Mouse (Mus musculus) CH12.LX (cell line): ENCODE measurements around the gene Trpm5. TPM values are rescaled to one million over a fixed set of nuclear protein-coding genes. Genes with fewer than 3 reads are reported as not detected.

Experiments used
- DNase-seq: peaks from one replicate; pipeline ENCODE4 v3.0.0-alpha.2; 2013; ENCODE audit errors: extremely low read depth
- H3K27ac ChIP-seq: 2 replicates; pipeline ENCODE4 v1.5.1; 2012; ENCODE audit warnings: low read depth, mild to moderate bottlenecking, control low read depth, moderate library complexity; ENCODE audit not compliant: insufficient read depth
- H3K27me3 ChIP-seq: replicated peaks from 2 replicates; pipeline ENCODE3; 2012; ENCODE audit warnings: inconsistent platforms
- H3K36me3 ChIP-seq, 2 experiments: replicated peaks in 1 of 2; 2 replicates each; pipeline versions ENCODE3 to v1.6.1; 2012; ENCODE audit warnings: inconsistent platforms in 1 of 2, low read length in 1 of 2, mild to moderate bottlenecking in 1 of 2, mixed read lengths in 1 of 2, moderate library complexity in 1 of 2; ENCODE audit not compliant: control insufficient read depth in 1 of 2, insufficient read depth in 1 of 2
- H3K4me1 ChIP-seq, 2 experiments: 2 replicates each; pipeline ENCODE4 v1.6.1; 2012; ENCODE audit warnings: inconsistent platforms in 1 of 2, moderate library complexity in 1 of 2; ENCODE audit not compliant: insufficient read depth in 2 of 2, control insufficient read depth in 1 of 2
- H3K4me2 ChIP-seq: 2 replicates; pipeline ENCODE4 v1.6.1; 2012; ENCODE audit warnings: low read depth, mild to moderate bottlenecking, control low read depth; ENCODE audit not compliant: poor library complexity, insufficient read depth, severe bottlenecking
- H3K4me3 ChIP-seq, 3 experiments: fragments of 150-350 bp in 1 of 3; sonication (generic) in 1 of 3; replicated peaks in 1 of 3; 2 replicates each; pipeline versions ENCODE3 to v1.5.1; 2011 to 2012; ENCODE audit warnings: low read depth in 2 of 3, low read length in 2 of 3, mild to moderate bottlenecking in 2 of 3, moderate library complexity in 2 of 3, control low read depth in 1 of 3, improper control_type of control experiment in 1 of 3, inconsistent platforms in 1 of 3, mixed read lengths in 1 of 3; ENCODE audit not compliant: poor library complexity in 1 of 3
- H3K79me2 ChIP-seq: replicated peaks from 2 replicates; pipeline ENCODE4 v1.6.1; 2012; ENCODE audit warnings: mild to moderate bottlenecking, moderate library complexity; ENCODE audit not compliant: control insufficient read depth, poor library complexity, insufficient read depth, severe bottlenecking; ENCODE audit errors: extremely low read depth
- H3K9ac ChIP-seq: 2 replicates; pipeline ENCODE4 v1.6.1; 2012; ENCODE audit warnings: low read depth, mild to moderate bottlenecking, control low read depth, moderate library complexity; ENCODE audit not compliant: insufficient read depth
- H3K9me3 ChIP-seq: replicated peaks from 2 replicates; pipeline ENCODE3; 2012; ENCODE audit warnings: low read length, inconsistent platforms, mixed read lengths
- CHD2 ChIP-seq: IDR thresholded peaks from 2 replicates; pipeline ENCODE4 v1.6.1; 2011; ENCODE audit warnings: low read length, improper control_type of control experiment
- CTCF ChIP-seq, 2 experiments: IDR thresholded peaks in 1 of 2; conservative IDR thresholded peaks in 1 of 2; 2 replicates each; pipeline ENCODE4 v1.5.1; 2011 to 2012; ENCODE audit warnings: low read depth in 2 of 2, low read length in 2 of 2, improper control_type of control experiment in 1 of 2, inconsistent platforms in 1 of 2, mild to moderate bottlenecking in 1 of 2, moderate library complexity in 1 of 2
- E2F4 ChIP-seq: IDR thresholded peaks from 2 replicates; pipeline ENCODE4 v1.6.1; 2011; ENCODE audit warnings: low read depth, low read length, improper control_type of control experiment; ENCODE audit not compliant: insufficient replicate concordance
- ELF1 ChIP-seq: IDR thresholded peaks from 2 replicates; pipeline ENCODE4 v1.6.1; 2014; ENCODE audit warnings: low read depth, mild to moderate bottlenecking, inconsistent platforms, low read length, improper control_type of control experiment
- EP300 ChIP-seq: IDR thresholded peaks from 2 replicates; pipeline ENCODE4 v1.6.1; 2011; ENCODE audit warnings: low read length, improper control_type of control experiment
- GABPA ChIP-seq: IDR thresholded peaks from 2 replicates; pipeline ENCODE4 v1.6.1; 2012; ENCODE audit warnings: low read depth, low read length, improper control_type of control experiment, inconsistent platforms; ENCODE audit not compliant: insufficient replicate concordance
- HCFC1 ChIP-seq: IDR thresholded peaks from 2 replicates; pipeline ENCODE4 v1.6.1; 2012; ENCODE audit warnings: low read depth, mild to moderate bottlenecking, inconsistent platforms, low read length, improper control_type of control experiment
- IRF4 ChIP-seq: IDR thresholded peaks from 2 replicates; pipeline ENCODE4 v1.6.1; 2014; ENCODE audit warnings: low read depth, mild to moderate bottlenecking, inconsistent platforms, low read length, improper control_type of control experiment
- JUN ChIP-seq: IDR thresholded peaks from 2 replicates; pipeline ENCODE4 v1.6.1; 2011; ENCODE audit warnings: low read depth, mild to moderate bottlenecking, low read length, improper control_type of control experiment, moderate library complexity; ENCODE audit not compliant: insufficient read depth
- MAX ChIP-seq: IDR thresholded peaks from 2 replicates; pipeline ENCODE4 v1.6.1; 2011; ENCODE audit warnings: low read length, improper control_type of control experiment
- MYC ChIP-seq: IDR thresholded peaks from 2 replicates; pipeline ENCODE4 v1.6.1; 2011; ENCODE audit warnings: low read depth, mild to moderate bottlenecking, improper control_type of control experiment, low read length
- NRF1 ChIP-seq: IDR thresholded peaks from 2 replicates; pipeline ENCODE4 v1.6.1; 2014; ENCODE audit warnings: low read depth, mild to moderate bottlenecking, inconsistent platforms, low read length, improper control_type of control experiment, moderate library complexity
- PAX5 ChIP-seq: IDR thresholded peaks from 2 replicates; pipeline ENCODE4 v1.6.1; 2012; ENCODE audit warnings: low read length, inconsistent platforms, mixed read lengths
- POLR2A ChIP-seq: IDR thresholded peaks from 2 replicates; pipeline ENCODE4 v1.6.1; 2011; ENCODE audit warnings: low read depth, mild to moderate bottlenecking, improper control_type of control experiment, low read length
- POLR2AphosphoS2 ChIP-seq: IDR thresholded peaks from 2 replicates; pipeline ENCODE4 v1.6.1; 2011; ENCODE audit warnings: low read depth, low read length, improper control_type of control experiment
- RCOR1 ChIP-seq: conservative IDR thresholded peaks from 2 replicates; pipeline ENCODE4 v1.6.1; 2012; ENCODE audit warnings: low read depth, mild to moderate bottlenecking, inconsistent platforms, low read length, improper control_type of control experiment
- SIN3A ChIP-seq: IDR thresholded peaks from 2 replicates; pipeline ENCODE4 v1.6.1; 2012; ENCODE audit warnings: low read length, improper control_type of control experiment, inconsistent platforms
- SMC3 ChIP-seq: IDR thresholded peaks from 2 replicates; pipeline ENCODE4 v1.6.1; 2011; ENCODE audit warnings: low read depth, low read length, improper control_type of control experiment
- TBP ChIP-seq: conservative IDR thresholded peaks from 2 replicates; pipeline ENCODE4 v1.6.1; 2011; ENCODE audit warnings: low read depth, low read length, improper control_type of control experiment
- UBTF ChIP-seq: IDR thresholded peaks from 2 replicates; pipeline ENCODE4 v1.6.1; 2012; ENCODE audit warnings: low read depth, mild to moderate bottlenecking, inconsistent platforms, low read length, improper control_type of control experiment, moderate library complexity
- USF1 ChIP-seq: IDR thresholded peaks from 2 replicates; pipeline ENCODE4 v1.6.1; 2014; ENCODE audit warnings: low read depth, mild to moderate bottlenecking, inconsistent platforms, low read length, improper control_type of control experiment
- USF2 ChIP-seq: conservative IDR thresholded peaks from 2 replicates; pipeline ENCODE4 v1.6.1; 2011; ENCODE audit warnings: low read depth, low read length, improper control_type of control experiment
- ZC3H11A ChIP-seq: IDR thresholded peaks from 2 replicates; pipeline ENCODE4 v1.6.1; 2012; ENCODE audit warnings: low read depth, mild to moderate bottlenecking, inconsistent platforms, low read length, improper control_type of control experiment
- ZMIZ1 ChIP-seq: IDR thresholded peaks from 2 replicates; pipeline ENCODE4 v1.6.1; 2012; ENCODE audit warnings: low read depth, mild to moderate bottlenecking, inconsistent platforms, low read length, improper control_type of control experiment
- ZNF384 ChIP-seq: IDR thresholded peaks from 2 replicates; pipeline ENCODE4 v1.6.1; 2012; ENCODE audit warnings: low read depth, low read length, improper control_type of control experiment, inconsistent platforms
- dilution Hi-C: fragments of 300-500 bp; cut with MboI; formaldehyde crosslinking; loops from 2 replicates; pipeline ENCODE4 v1.14.3; 2020; ENCODE audit warnings: low sequenced_read_pairs; ENCODE audit not compliant: extremely low pct_unique_long_range_greater_than_20kb, extremely low pct_ligation_motif_present
- in situ Hi-C: fragments of 300-500 bp; cut with MboI; formaldehyde crosslinking; loops from 3 replicates; pipeline ENCODE4 v1.14.3; 2019; ENCODE audit warnings: low sequenced_read_pairs, low pct_ligation_motif_present, low pct_unique_long_range_greater_than_20kb, mixed read lengths
- polyA plus RNA-seq: library from polyadenylated mRNA; unstranded; fragments of >175 nt; gene quantifications from 2 replicates; pipeline ENCODE4 v1.2.1, GENCODE M21; 2012; ENCODE audit warnings: low read depth; ENCODE audit not compliant: insufficient read length
- total RNA-seq, 2 experiments: library from RNA; depleted of rRNA; stranded (reverse); fragments of 300-350 nt in 1 of 2; fragments of >200 nt in 1 of 2; gene quantifications; 2 replicates each; pipeline ENCODE4 v1.2.3; 2012 to 2014

Gene Trpm5
- total and polyA plus RNA-seq, 3 experiments, result 1.1 to 3.0 (median 1.5) TPM

DNA sequence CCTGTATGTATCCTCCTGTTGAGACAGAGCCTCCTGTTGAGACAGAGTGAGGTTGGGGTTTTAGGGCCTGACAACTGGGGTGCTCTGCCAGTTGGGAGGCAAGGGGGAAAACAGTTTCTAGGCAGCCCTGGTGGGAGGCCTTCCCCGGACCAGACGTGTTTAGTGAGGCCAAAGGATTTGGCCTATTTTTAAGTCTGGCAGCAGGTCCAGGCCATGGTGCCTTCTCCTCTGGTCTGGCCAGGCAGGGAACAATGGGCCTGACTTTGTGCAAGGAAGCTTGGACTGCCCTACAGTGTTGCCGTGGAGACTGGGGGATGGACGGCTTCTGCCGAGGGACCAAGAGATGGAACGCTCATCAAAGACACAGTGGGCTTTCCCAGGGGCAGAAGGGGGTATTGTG is 30.2 kb downstream of the Trpm5 start:
- dilution Hi-C loops, result no loop called here
- peaks cover 76 to 94% of the 10 kb centered on the region in 2 experiments for H3K36me3 ChIP-seq
- in situ Hi-C loops, result no loop called here

GRCm38 (mm10) chr7:143062704-143063103 is 31.7 kb downstream of the Trpm5 start:
- DNase-seq, result no peak
- no peak overlapping the region for H3K27ac ChIP-seq
- no peak for TF ChIP-seq RCOR1
- TF ChIP-seq HCFC1, result no peak
- no peak for TF ChIP-seq MAX
- no peak for TF ChIP-seq USF1
- TF ChIP-seq IRF4, result no peak
- no peak for TF ChIP-seq JUN
- no peak for TF ChIP-seq SIN3A
- no peak for TF ChIP-seq POLR2A
- TF ChIP-seq ZNF384, result no peak
- no peak for TF ChIP-seq POLR2AphosphoS2
- TF ChIP-seq CTCF (conservative IDR thresholded peaks at IDR 0.05 in 1 of 2, IDR thresholded peaks at IDR 0.05 in 1 of 2; ENCODE audit: low read depth in 2 of 2, low read length in 2 of 2), result no peak
- no peak for TF ChIP-seq USF2
- TF ChIP-seq SMC3, result no peak
- no peak for TF ChIP-seq UBTF
- TF ChIP-seq GABPA, result no peak
- TF ChIP-seq PAX5, result no peak
- H3K79me2 ChIP-seq, result peaks cover 46% of the 10 kb centered on the region
- no peak overlapping the region for H3K4me3 ChIP-seq
- in situ Hi-C loops (no loop called here), dilution Hi-C loops (no loop called here)
- no peaks in the 10 kb centered on the region for H3K27me3 ChIP-seq
- no peak overlapping the region for H3K4me2 ChIP-seq
- peaks cover 70 to 99% of the 10 kb centered on the region in 2 experiments for H3K36me3 ChIP-seq
- H3K9ac ChIP-seq, result no peak overlapping the region
- H3K4me1 ChIP-seq, result peaks cover 14 to 40% of the 10 kb centered on the region in 2 experiments
- no peaks in the 10 kb centered on the region for H3K9me3 ChIP-seq

More for the DNA sequence above, 30.2 kb downstream of the Trpm5 start:
- Histone ChIP-seq H3K4me1 (peaks cover 3 to 36% of the 10 kb centered on the region in 2 experiments; a peak in 3 of 4 replicates), H3K4me2 (no peak overlapping the region), H3K9me3 (no peaks in the 10 kb centered on the region), H3K27ac (no peak overlapping the region), H3K9ac (no peak overlapping the region), H3K79me2 (peaks cover 31% of the 10 kb centered on the region), H3K4me3 (no peak overlapping the region), H3K27me3 (no peaks in the 10 kb centered on the region)
- TF ChIP-seq IRF4 (no peak), JUN (no peak), TBP (no peak), NRF1 (no peak), GABPA (no peak), ZC3H11A (no peak), EP300 (no peak), ELF1 (no peak), MYC (no peak), ZMIZ1 (no peak), CHD2 (no peak), ZNF384 (no peak), E2F4 (no peak)
- no peak for DNase-seq
